Mouse (Mus musculus): ENCODE results near the gene 4930451I11Rik. TPM values are rescaled to one million over a fixed set of nuclear protein-coding genes. Genes with fewer than 3 reads are reported as not detected.

Gene 4930451I11Rik
- polyA plus RNA-seq (2012; rRNA removed) = not detected in 2 replicates

DNA sequence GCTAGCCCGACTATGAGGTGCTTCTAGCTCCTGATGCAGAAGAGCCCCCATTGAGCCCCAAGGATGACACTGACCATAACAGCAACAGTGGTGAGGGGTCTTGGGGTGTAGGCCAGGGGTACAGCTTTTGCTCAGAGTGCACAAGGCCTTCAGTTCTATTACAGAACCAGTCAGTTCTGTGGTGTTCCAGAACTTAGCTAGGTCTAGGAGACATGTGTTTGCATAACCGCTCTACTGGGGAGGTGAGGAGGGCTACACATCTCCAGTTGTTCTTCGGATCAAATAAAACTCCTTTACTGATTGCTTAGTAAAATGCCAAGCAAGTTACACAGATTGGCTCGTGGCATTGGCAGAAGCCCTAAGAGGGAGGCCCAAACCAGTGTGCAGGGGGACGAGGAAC lies at the start of gene 4930451I11Rik:
TSS of gene 4930451I11Rik (minus strand) at position 101 of the 400 bp plus-strand sequence.

DNA sequence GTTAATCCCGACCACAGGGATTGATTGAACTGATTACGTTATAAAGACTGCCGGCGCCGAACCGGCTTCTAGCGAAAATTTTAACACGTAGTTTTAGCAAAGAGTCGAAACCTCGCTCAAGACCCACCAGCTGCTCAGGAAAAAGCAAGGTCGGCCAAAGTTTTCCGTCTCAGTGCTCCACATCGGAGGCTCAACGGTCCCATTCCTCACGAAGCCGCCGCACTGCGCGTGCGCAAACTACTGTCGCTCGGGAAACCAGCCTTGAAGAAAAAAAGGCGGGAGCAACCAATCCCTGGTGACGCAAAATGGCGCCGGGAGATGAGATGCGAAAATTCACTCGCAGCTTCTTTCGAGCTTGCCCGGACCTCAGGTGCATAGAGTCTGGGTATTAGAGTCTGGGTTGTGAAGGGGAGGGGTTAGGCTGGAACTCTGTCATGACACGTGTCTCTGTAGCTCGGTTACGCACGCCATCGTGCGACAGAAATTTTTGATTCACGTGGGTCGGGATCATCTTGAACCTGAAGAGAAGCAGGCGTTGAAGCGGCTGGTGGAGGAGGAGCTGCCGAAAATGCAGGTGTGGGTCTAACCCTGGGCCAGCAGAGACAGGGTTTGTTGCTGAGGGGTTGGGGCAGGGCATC lies 30.8 kb upstream of the 4930451I11Rik start, which contains the start of gene Ino80e:
TSS of gene Ino80e (minus strand) at position 231 of the 638 bp plus-strand sequence.

GRCm38 (mm10) chr7:126861429-126862130 lies 30.1 kb upstream of the 4930451I11Rik start, which contains the start of gene Hirip3:
Gene Hirip3 (plus strand): TSS chr7:126861972.

GRCm38 (mm10) chr7:126847116-126847420 lies 15.6 kb upstream of the 4930451I11Rik start, which contains the start of gene Doc2a:
Gene Doc2a (plus strand): TSS chr7:126847416.

DNA sequence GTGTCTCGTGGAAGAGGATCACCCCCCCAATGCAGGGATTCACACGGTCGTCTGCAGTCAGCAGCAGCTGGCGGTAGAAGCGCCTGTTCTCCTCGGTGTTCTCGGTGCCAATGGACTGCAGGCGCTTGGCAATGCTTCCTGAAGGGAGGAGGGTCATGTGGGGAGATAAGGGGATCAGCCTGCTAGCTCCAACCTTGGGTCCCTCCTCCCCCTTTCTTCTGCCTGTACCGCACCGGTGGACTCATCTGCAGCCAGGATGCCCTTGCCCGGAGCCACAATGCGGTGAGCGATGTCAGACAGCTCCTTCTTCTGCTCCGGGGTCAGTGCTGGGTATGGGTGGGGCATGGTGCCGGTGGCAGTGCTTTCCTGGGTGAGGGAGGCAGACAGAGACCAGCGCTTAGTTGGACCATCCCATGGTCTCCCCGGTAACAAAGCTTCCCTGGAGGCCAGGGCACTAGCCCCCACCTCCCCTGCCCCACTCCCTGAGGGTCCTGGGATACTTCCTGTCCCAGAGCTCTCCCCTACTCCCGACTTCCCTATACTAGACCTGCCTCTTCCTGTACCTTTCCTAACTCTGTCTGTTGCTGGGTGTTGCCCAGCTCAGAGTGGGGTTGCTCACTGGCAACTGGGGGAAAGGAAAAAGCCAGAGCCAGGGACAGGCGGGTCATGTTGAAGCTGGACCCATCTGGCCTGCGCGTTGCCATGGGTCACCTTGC lies 33.9 kb downstream of the 4930451I11Rik start, which contains the start of gene Fam57b:
TSS of gene Fam57b (plus strand) at position 258 of the 716 bp plus-strand sequence.

GRCm38 (mm10) chr7:126791851-126792720 lies 39.4 kb downstream of the 4930451I11Rik start, which contains the start of gene Ppp4c:
Gene Ppp4c (minus strand): TSS chr7:126792496.

DNA sequence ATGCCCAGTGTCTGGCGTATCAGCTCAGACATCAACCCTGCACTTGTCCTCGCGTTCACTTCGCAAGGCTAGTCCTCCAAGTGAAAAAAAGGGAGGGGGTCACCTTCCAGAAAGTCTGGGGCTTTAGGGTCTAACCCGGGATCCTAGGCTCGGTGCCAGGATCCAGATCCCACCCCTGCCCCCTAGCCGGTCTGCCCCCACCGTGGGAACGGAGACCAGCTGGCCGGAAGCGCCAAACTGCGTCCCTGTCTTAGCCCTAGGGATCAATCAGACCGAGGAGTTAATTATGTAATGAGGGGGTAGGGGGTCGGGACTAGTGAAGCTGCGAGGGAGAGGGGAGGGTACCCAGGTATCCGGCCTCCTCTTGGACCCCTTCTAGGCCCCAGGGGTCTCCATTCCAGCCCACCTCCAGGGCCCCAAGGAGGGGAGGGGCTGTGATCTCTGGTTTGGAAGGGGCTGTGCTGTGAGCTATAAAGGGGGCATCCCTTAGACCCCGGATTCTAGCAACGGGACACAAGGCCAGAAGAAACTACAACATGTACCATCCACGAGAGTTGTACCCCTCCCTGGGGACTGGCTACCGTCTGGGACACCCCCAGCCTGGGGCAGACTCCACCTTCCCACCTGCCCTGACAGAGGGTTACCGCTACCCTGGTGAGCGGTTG lies 50.3 kb downstream of the 4930451I11Rik start, which contains the start of gene Tbx6:
TSS of gene Tbx6 (plus strand) at position 513 of the 665 bp plus-strand sequence.

Other genes starting within 250 kb of the 4930451I11Rik start
- 0.49 and 0.66 TPM in 2 replicates for gene Apobr, start 246.7 kb downstream of the 4930451I11Rik start, polyA plus RNA-seq (2012; rRNA removed)
- gene Cln3, start 245.8 kb downstream of the 4930451I11Rik start, polyA plus RNA-seq (2012; rRNA removed) = 49.6 and 55.6 TPM in 2 replicates
- gene Il27, start 236.7 kb downstream of the 4930451I11Rik start, polyA plus RNA-seq (2012; rRNA removed) = 0.11 TPM in 1 of 2 replicates, not detected in the other
- gene Nupr1, start 200.8 kb downstream of the 4930451I11Rik start, polyA plus RNA-seq (2012; rRNA removed) = 7.5 and 10.1 TPM in 2 replicates
- gene Sgf29, start 182.3 kb downstream of the 4930451I11Rik start, polyA plus RNA-seq (2012; rRNA removed) = 57.0 and 60.0 TPM in 2 replicates
- 2.0 and 3.4 TPM in 2 replicates for gene Sult1a1, start 155.2 kb downstream of the 4930451I11Rik start, polyA plus RNA-seq (2012; rRNA removed)
- 60.3 and 69.1 TPM in 2 replicates for gene Bola2, start 136.2 kb downstream of the 4930451I11Rik start, polyA plus RNA-seq (2012; rRNA removed)
- 43.9 and 47.4 TPM in 2 replicates for gene Slx1b, start 135.9 kb downstream of the 4930451I11Rik start, polyA plus RNA-seq (2012; rRNA removed)
- 87.6 and 91.0 TPM in 2 replicates for gene Coro1a, start 123.9 kb downstream of the 4930451I11Rik start, polyA plus RNA-seq (2012; rRNA removed)
- gene Mapk3, start 72.0 kb downstream of the 4930451I11Rik start, polyA plus RNA-seq (2012; rRNA removed) = 176 and 184 TPM in 2 replicates
- gene Gdpd3, start 65.3 kb downstream of the 4930451I11Rik start, polyA plus RNA-seq (2012; rRNA removed) = 10.8 and 13.6 TPM in 2 replicates
- 193 and 202 TPM in 2 replicates for gene Ypel3, start 54.7 kb downstream of the 4930451I11Rik start, polyA plus RNA-seq (2012; rRNA removed)
- gene Tbx6, start 50.2 kb downstream of the 4930451I11Rik start, polyA plus RNA-seq (2012; rRNA removed) = 1.8 and 1.9 TPM in 2 replicates
- gene Ppp4c, start 39.1 kb downstream of the 4930451I11Rik start, polyA plus RNA-seq (2012; rRNA removed) = 212 and 213 TPM in 2 replicates
- gene Fam57b, start 34.0 kb downstream of the 4930451I11Rik start, polyA plus RNA-seq (2012; rRNA removed) = 145 and 162 TPM in 2 replicates
- gene Doc2a, start 15.8 kb upstream of the 4930451I11Rik start, polyA plus RNA-seq (2012; rRNA removed) = 9.8 and 10.8 TPM in 2 replicates
- gene Hirip3, start 30.3 kb upstream of the 4930451I11Rik start, polyA plus RNA-seq (2012; rRNA removed) = 94.8 and 104 TPM in 2 replicates
- 82.6 and 86.4 TPM in 2 replicates for gene Ino80e, start 30.7 kb upstream of the 4930451I11Rik start, polyA plus RNA-seq (2012; rRNA removed)
- 103 and 114 TPM in 2 replicates for gene Taok2, start 53.1 kb upstream of the 4930451I11Rik start, polyA plus RNA-seq (2012; rRNA removed)
- gene Tmem219, start 91.3 kb upstream of the 4930451I11Rik start, polyA plus RNA-seq (2012; rRNA removed) = 30.6 and 32.0 TPM in 2 replicates
- 88.9 and 93.8 TPM in 2 replicates for gene Kctd13, start 97.2 kb upstream of the 4930451I11Rik start, polyA plus RNA-seq (2012; rRNA removed)
- gene Asphd1, start 117.9 kb upstream of the 4930451I11Rik start, polyA plus RNA-seq (2012; rRNA removed) = 16.9 and 17.6 TPM in 2 replicates
- 72.8 and 76.2 TPM in 2 replicates for gene Sez6l2, start 118.9 kb upstream of the 4930451I11Rik start, polyA plus RNA-seq (2012; rRNA removed)
- 126 and 133 TPM in 2 replicates for gene Cdipt, start 144.3 kb upstream of the 4930451I11Rik start, polyA plus RNA-seq (2012; rRNA removed)
- 0.85 and 0.95 TPM in 2 replicates for gene Cdiptos, start 144.5 kb upstream of the 4930451I11Rik start, polyA plus RNA-seq (2012; rRNA removed)
- gene Mvp, start 183.0 kb upstream of the 4930451I11Rik start, polyA plus RNA-seq (2012; rRNA removed) = 3.9 and 5.7 TPM in 2 replicates
- 1.4 and 1.5 TPM in 2 replicates for gene Pagr1b, start 184.8 kb upstream of the 4930451I11Rik start, polyA plus RNA-seq (2012; rRNA removed)
- 15.3 and 18.9 TPM in 2 replicates for gene Pagr1a, start 185.7 kb upstream of the 4930451I11Rik start, polyA plus RNA-seq (2012; rRNA removed)
- 111 and 124 TPM in 2 replicates for gene Gm42742, start 189.5 kb upstream of the 4930451I11Rik start, polyA plus RNA-seq (2012; rRNA removed)
- 54.6 and 70.1 TPM in 2 replicates for gene Prrt2, start 189.6 kb upstream of the 4930451I11Rik start, polyA plus RNA-seq (2012; rRNA removed)
- gene Maz, start 195.4 kb upstream of the 4930451I11Rik start, polyA plus RNA-seq (2012; rRNA removed) = 309 and 326 TPM in 2 replicates
- 42.4 and 56.6 TPM in 2 replicates for gene Kif22, start 210.8 kb upstream of the 4930451I11Rik start, polyA plus RNA-seq (2012; rRNA removed)

Data from central nervous system, embryonic 14 days (tissue).